Mouse (Mus musculus): ENCODE results near the gene Cacul1.
"Not testable (repeated sequence)": the region's sequence is repeated elsewhere in the genome, so short reads cannot be mapped to it uniquely, and the experiment has no call there.

Cacul1 gene

GRCm38 (mm10) chr19:60580582-60581339, at the start of gene Cacul1:
Gene Cacul1, minus strand, starts transcription at chr19:60581025.
- in situ Hi-C loops (cut with MseI, MboI), result no loop called here

GRCm38 (mm10) chr19:60619420-60619819, 38.6 kb upstream of the Cacul1 start:
- in situ Hi-C loops (cut with MseI, MboI), result no loop called here

DNA sequence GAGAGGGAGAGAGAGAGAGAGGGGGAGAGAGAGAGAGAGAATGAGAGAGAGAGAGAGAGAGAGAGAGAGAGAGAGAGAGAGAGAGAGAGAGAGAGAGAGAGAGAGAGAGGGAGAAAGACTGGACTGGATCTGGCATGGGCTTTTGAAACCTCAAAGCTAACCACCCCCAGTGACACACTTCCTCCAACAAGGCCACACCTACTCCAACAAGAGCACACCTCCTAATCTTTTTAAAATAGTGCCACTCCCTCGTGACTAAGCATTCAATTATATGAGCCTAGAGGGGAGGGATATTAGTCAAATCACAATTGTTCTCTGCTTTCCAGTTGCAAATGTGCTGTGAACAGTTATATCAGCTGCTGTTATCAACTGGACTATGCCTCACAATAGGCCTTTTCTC, 36.2 kb upstream of the Cacul1 start:
- in situ Hi-C loops (cut with MseI, MboI), result no loop called here

GRCm38 (mm10) chr19:60615470-60616200, 34.8 kb upstream of the Cacul1 start:
- in situ Hi-C loops (cut with MseI, MboI), result no loop called here

GRCm38 (mm10) chr19:60611525-60612215, 30.8 kb upstream of the Cacul1 start:
- in situ Hi-C loops (cut with MseI, MboI), result no loop called here

DNA sequence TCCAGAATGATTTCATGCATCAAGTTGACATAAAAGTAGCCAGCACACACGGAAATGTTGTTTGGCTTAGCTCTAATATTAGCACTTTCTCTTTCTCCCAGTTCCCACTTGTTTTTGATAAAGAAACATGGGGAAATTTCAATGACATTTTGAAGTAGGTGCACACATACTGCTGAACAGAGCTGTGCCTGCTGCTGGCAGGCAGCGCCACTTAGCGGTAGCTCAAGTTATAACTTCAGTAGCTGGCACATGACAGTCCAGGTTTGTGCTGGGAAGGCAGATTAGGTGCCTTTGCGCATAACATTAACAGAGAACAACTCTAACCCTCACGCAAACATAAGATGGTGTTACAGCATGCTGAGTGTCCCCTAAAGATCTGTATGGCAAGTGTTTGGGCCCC, 27.9 kb upstream of the Cacul1 start:
- in situ Hi-C loops (cut with MseI, MboI), result no loop called here

DNA sequence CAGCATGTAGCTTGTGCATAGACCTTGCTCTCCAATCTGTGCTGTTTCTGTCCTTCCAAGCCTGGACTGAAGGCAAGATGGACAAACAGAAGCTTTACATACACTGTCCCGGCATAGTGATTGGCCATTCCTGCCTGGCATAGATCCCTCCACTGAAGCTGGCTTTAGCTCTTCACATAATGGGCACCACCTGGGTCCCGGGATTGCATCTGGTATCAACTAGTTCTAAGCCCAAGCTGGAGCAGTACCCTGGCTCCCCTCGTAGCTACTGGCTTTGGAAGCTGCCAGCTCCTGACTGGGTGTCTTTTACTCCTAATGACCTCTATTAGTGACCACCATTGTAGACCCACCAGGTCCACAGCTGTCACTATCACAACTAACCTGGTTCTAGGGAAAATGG, 22.8 kb upstream of the Cacul1 start:
- in situ Hi-C loops (cut with MseI, MboI), result no loop called here

GRCm38 (mm10) chr19:60602066-60602465, 21.2 kb upstream of the Cacul1 start:
- in situ Hi-C loops (cut with MseI, MboI), result not testable (repeated sequence)

GRCm38 (mm10) chr19:60598025-60598697, 17.3 kb upstream of the Cacul1 start:
- in situ Hi-C loops (cut with MseI, MboI), result no loop called here

- in situ Hi-C loops (cut with MseI, MboI), result no loop called here
Observed at GRCm38 (mm10) chr19:60589646-60590045, 8.8 kb upstream of the Cacul1 start.

DNA sequence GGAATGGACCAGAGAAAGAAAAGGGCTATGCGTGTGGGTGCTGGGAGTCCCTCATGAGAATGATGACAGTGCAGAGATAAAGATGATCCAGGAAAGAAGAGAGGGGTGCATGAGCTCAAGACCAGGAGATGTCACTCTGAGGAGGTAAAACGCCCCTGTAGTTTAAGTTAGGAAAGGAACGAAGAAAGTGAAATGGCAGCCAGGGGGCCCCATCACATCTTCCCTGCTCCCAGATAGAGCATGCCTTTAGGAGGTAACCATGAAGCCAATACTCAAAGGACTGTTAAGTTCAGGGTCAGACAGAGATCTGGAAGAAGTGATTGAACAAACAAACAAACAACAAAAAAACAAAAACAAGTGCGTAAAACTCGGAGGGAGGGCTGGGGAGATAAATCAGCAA, 5.8 kb upstream of the Cacul1 start:
- in situ Hi-C loops (cut with MseI, MboI), result no loop called here

GRCm38 (mm10) chr19:60583201-60583600, 2.4 kb upstream of the Cacul1 start:
- in situ Hi-C loops (cut with MseI, MboI), result no loop called here

DNA sequence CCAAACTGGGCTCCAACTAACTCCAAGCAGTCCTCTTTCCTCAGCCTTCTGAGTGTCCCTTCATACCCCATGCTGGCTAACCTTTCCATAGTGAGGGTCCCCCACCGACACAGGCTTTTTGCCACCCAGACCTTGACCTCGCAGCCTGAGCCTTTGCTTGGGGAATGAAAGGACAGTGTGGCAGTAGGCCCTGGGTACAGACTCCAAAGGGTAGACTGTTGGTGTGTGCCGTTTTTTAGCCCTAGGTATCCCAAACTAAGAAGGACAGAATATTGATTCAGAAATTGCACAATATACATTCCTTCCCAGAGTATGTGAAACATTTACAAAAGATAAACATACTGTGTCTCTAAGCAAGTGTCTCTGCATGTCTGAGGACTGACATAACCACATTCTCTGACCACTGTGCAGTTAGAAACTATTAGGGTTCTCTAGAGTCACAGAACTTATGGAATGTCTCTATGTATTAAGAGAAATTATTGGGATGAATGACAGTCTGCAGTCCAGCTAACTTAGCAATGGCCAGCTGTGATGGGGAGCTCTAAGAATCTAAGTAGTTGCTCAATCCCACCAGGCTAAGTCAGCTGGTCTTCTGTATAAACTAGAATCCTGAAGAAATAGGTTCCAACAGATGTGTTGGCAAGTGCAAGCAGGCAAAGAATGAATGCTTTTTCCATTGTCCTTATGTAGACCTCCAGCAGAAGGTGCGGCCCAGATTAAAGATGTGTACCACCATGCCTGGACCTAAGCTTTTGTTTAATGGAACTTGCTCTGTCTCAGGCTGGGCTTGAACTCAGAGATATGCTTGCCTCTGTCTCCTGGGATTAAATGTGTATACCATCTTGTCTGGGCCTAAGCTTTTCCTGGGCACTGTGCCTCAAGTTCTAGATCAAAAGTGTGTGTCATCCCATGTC, 809 bp upstream of the Cacul1 start:
- in situ Hi-C loops (cut with MseI, MboI), result no loop called here

- in situ Hi-C loops (cut with MseI, MboI), result no loop called here
Observed at GRCm38 (mm10) chr19:60579771-60580581, 849 bp downstream of the Cacul1 start.

DNA sequence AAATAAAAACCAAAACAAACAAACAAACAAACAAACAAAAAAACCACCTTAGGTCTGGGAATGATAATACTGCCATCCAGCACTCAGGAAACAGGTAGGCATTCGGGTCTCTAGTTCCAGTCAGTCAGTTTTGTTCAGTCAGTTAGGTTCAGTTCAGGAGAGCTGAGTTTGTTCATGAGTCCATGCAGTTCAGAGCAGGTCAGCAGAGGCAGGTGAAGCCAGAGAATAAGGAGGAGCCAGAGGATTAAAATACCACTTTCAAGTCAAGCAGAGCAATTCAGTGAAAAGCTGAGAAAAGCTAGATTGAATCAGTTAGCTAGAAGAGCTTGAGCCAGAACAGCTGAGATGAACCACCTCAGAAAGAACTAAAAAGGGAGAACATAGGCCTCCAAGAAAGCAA, 4.1 kb downstream of the Cacul1 start:
- in situ Hi-C loops (cut with MseI, MboI), result no loop called here

DNA sequence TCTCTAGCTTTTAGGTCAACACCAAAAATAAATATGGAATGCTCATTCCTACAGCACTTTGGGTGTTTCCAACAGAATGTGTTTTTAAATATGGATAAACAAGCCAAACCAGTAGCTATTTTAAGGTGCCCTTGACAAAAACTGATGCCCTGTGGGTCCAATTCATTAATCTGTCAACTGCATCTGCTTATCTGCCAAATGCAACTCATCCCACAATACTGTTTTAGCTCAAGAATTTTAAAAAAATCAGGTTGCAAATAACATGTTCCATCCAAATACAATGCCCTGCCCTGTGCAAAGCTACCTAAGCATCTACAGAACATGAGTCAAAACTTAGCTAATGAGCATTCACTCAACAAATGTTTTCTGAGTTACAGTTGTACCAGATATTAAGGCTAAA, 20.3 kb downstream of the Cacul1 start:
- in situ Hi-C loops (cut with MseI, MboI), result no loop called here

DNA sequence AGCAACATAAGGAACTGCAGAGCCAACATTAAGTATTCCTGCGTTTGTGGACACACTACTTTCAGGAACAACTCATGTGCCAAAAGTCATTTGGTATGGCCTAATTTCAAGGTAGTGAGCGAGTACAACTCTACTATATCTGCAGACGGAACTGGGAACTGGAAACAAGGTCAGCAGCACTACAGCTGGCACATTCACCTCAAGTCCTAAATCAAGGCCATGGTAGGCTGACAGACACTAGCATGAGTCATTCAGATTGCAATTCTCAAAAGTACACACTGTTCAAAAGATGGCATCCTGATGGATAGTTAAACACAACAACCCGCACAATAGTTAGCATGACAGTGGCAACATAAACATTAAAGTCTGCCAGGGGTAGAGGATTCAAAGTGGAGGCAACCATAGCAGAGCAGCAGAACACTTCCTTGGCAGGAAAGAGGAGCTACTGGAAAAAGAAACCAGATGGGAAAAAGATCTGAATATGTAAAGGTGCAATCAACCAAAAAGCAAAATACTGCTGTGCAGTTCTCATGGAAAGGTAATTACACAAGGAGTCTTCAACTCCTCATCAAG, 25.9 kb downstream of the Cacul1 start:
- in situ Hi-C loops (cut with MseI, MboI), result no loop called here

- in situ Hi-C loops (cut with MseI, MboI), result no loop called here
Observed at GRCm38 (mm10) chr19:60553501-60553900, 27.3 kb downstream of the Cacul1 start.

GRCm38 (mm10) chr19:60543302-60543701, 37.5 kb downstream of the Cacul1 start:
- in situ Hi-C loops (cut with MseI, MboI), result no loop called here

GRCm38 (mm10) chr19:60531897-60532296, 48.9 kb downstream of the Cacul1 start:
- in situ Hi-C loops (cut with MseI, MboI), result no loop called here
